Mouse (Mus musculus) G1E (cell line): ENCODE results near the gene Rgs9. TPM values are rescaled to one million over a fixed set of nuclear protein-coding genes. Genes with fewer than 3 reads are reported as not detected.

ENCODE experiments used
- ATAC-seq: 2 replicates; pipeline ENCODE4 v1.8.0; 2016; ENCODE audit warnings: mild to moderate bottlenecking; ENCODE audit not compliant: insufficient number of reproducible peaks, poor library complexity, low FRiP score, severe bottlenecking; ENCODE audit errors: extremely low read depth
- DNase-seq: peaks from one replicate; pipeline ENCODE4 v3.0.0; 2012; ENCODE audit warnings: low spot score
- H3K27me3 ChIP-seq: 2 replicates; pipeline ENCODE4 v1.6.1; 2012; ENCODE audit warnings: mild to moderate bottlenecking, low read length, inconsistent platforms; ENCODE audit not compliant: insufficient read depth
- H3K36me3 ChIP-seq: replicated peaks from 2 replicates; pipeline ENCODE3; 2012; ENCODE audit warnings: mild to moderate bottlenecking, inconsistent platforms
- H3K4me1 ChIP-seq: 2 replicates; pipeline ENCODE4 v1.6.1; 2012; ENCODE audit warnings: low read depth, low read length, inconsistent platforms, mixed read lengths; ENCODE audit not compliant: insufficient read depth
- H3K4me3 ChIP-seq: 2 replicates; pipeline ENCODE4 v1.5.1; 2012; ENCODE audit warnings: low read depth, mild to moderate bottlenecking, inconsistent platforms, low read length, moderate library complexity, mixed read lengths
- H3K9me3 ChIP-seq: replicated peaks from 2 replicates; pipeline ENCODE4 v1.6.1; 2012; ENCODE audit warnings: inconsistent platforms
- CTCF ChIP-seq: IDR thresholded peaks from 2 replicates; pipeline ENCODE4 v1.5.1; 2012; ENCODE audit warnings: low read depth, low read length, inconsistent platforms, mixed read lengths
- GATA1 ChIP-seq: IDR thresholded peaks from 2 replicates; pipeline ENCODE4 v1.6.1; 2012; ENCODE audit warnings: borderline replicate concordance, low read length, inconsistent platforms, mixed read lengths
- GATA2 ChIP-seq: IDR thresholded peaks from 2 replicates; pipeline ENCODE4 v1.6.1; 2012; ENCODE audit warnings: low read depth, low read length, inconsistent platforms, borderline replicate concordance
- POLR2AphosphoS5 ChIP-seq: IDR thresholded peaks from 2 replicates; pipeline ENCODE4 v1.6.1; 2012; ENCODE audit warnings: low read depth, low read length, inconsistent platforms; ENCODE audit not compliant: insufficient replicate concordance
- TAL1 ChIP-seq: conservative IDR thresholded peaks from 2 replicates; pipeline ENCODE4 v1.6.1; 2012; ENCODE audit warnings: low read depth, low read length, inconsistent platforms, mixed read lengths
- polyA plus RNA-seq: library from polyadenylated mRNA; stranded (reverse); fragments of >175 nt; gene quantifications from 2 replicates; pipeline ENCODE4 v1.2.3, GENCODE M21; 2012
- total RNA-seq, 2 experiments: library from RNA; stranded (forward) in 1 of 2; stranded (reverse) in 1 of 2; fragments of 200-1000 nt in 1 of 2; fragments of >200 nt in 1 of 2; fragmentation: Nextera tagmentation in 1 of 2; gene quantifications; 2 replicates each; pipeline ENCODE4 v1.2.3; 2014 to 2017

The Rgs9 gene
- total and polyA plus RNA-seq, 3 experiments = 0.22 TPM; not detected in 2

GRCm38 (mm10) chr11:109237796-109238195 is 60.1 kb downstream of the Rgs9 start:
- Histone ChIP-seq H3K4me3 (no peak overlapping the region), H3K36me3 (no peaks in the 10 kb centered on the region), H3K27me3 (no peaks in the 10 kb centered on the region), H3K9me3 (peaks cover 13% of the 10 kb centered on the region), H3K4me1 (no peaks in the 10 kb centered on the region)
- ATAC-seq = no peak
- DNase-seq = no peak
- TF ChIP-seq GATA2 (no peak), POLR2AphosphoS5 (no peak), GATA1 (no peak), TAL1 (no peak)

DNA sequence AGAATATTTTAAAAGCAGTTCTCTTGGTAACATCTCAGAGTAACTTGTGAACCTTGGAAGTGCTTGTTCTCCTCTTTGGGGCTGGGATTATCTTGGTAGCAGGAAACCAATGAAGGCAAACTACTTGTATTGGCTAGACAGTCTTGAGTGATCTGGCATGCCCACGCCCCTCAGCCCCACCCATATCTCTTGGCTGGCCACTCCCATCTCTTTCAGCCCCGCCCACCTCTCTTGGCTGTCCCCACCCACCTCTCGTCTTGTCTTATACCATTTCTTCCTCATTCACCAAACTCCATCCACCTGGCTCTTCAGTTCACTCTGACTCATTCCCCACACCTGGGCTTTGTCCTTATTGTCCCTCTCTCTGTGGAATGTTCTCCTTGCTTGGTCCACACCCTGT is 64.3 kb downstream of the Rgs9 start:
- ATAC-seq (no peak), DNase-seq (no peak)
- TF ChIP-seq GATA2 (no peak), TAL1 (no peak), GATA1 (no peak), CTCF (no peak)
- no peaks in the 10 kb centered on the region for H3K4me1 ChIP-seq
- H3K36me3 ChIP-seq = no peaks in the 10 kb centered on the region
- H3K4me3 ChIP-seq = no peak overlapping the region
- H3K9me3 ChIP-seq = peaks cover 38% of the 10 kb centered on the region
- no peaks in the 10 kb centered on the region for H3K27me3 ChIP-seq

DNA sequence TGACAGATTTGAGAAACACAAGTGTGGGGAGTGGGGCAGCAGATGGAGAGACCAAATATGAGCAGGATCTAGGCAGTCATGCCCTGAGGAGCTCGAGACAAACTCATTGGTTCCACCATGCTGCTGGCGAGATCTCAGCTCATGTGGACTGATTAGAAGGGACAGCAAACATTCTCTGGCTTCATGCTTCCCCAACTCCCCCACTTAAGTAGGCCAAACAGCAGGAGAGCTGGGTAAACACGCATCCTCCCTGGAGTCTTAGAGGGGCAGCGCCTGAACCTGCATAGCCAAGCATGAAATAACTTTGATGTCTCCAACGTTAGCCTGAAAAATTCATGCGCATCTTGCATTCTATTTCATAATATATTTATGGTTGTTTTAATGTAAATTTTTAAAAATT is 65.1 kb downstream of the Rgs9 start:
- Histone ChIP-seq H3K4me1 (no peaks in the 10 kb centered on the region), H3K4me3 (no peak overlapping the region), H3K27me3 (no peaks in the 10 kb centered on the region), H3K36me3 (no peaks in the 10 kb centered on the region), H3K9me3 (peaks cover 46% of the 10 kb centered on the region)
- no peak for DNase-seq
- no peak for ATAC-seq
- TF ChIP-seq GATA1 = no peak
- no peak for TF ChIP-seq CTCF
- TF ChIP-seq POLR2AphosphoS5 = no peak

GRCm38 (mm10) chr11:109227139-109227538 is 70.8 kb downstream of the Rgs9 start:
- H3K4me3 ChIP-seq = no peak overlapping the region
- H3K4me1 ChIP-seq = no peaks in the 10 kb centered on the region
- H3K27me3 ChIP-seq = no peaks in the 10 kb centered on the region
- ATAC-seq (no peak), DNase-seq (no peak)
- H3K9me3 ChIP-seq = peaks cover 69% of the 10 kb centered on the region
- TF ChIP-seq CTCF = no peak
- TF ChIP-seq POLR2AphosphoS5 = no peak
- TF ChIP-seq TAL1 = no peak
- TF ChIP-seq GATA2 = no peak
- no peaks in the 10 kb centered on the region for H3K36me3 ChIP-seq

DNA sequence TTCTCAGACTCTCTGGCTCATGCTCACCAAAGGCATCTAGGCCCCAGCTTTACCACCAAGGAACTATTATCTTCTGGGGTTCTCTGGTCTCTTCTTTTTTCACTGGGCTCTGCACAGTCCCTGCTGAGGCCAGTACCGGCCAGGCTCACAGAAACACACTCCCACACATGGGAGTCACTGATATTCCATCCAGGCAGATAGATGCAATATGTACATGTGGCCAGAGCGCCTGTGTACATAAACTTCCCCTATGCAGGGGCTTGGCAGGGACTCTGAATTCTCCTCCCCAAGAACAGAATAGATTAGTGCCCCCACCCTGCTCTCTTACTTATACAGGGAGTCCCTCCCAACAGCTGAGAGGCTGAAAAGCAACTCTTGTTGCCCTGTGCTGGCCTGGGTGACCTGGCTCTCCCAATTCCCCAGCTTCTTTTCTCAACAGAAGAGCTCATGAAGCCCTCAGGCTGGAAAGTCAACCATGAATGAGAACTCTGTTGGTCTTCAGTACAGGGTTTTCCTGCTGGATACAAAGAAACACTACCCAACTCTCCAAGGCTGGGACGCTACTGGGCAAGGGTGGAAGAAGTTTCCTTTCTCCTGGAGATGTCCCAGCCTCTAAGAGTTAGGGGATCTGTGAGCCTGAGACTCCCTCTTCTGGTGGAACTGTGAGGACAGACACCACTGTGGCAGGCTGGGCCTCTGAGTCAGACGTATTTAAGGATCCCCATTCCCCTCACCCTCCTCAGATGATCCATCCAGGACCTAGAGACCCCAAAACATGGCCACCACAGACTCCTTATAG is 76.5 kb downstream of the Rgs9 start:
- H3K4me1 ChIP-seq = no peaks in the 10 kb centered on the region
- DNase-seq (no peak), ATAC-seq (no peak)
- H3K27me3 ChIP-seq = no peaks in the 10 kb centered on the region
- no peaks in the 10 kb centered on the region for H3K36me3 ChIP-seq
- TF ChIP-seq POLR2AphosphoS5 (no peak), TAL1 (no peak), GATA2 (no peak), GATA1 (no peak), CTCF (no peak)
- H3K9me3 ChIP-seq = peaks cover 61% of the 10 kb centered on the region
- no peak overlapping the region for H3K4me3 ChIP-seq

DNA sequence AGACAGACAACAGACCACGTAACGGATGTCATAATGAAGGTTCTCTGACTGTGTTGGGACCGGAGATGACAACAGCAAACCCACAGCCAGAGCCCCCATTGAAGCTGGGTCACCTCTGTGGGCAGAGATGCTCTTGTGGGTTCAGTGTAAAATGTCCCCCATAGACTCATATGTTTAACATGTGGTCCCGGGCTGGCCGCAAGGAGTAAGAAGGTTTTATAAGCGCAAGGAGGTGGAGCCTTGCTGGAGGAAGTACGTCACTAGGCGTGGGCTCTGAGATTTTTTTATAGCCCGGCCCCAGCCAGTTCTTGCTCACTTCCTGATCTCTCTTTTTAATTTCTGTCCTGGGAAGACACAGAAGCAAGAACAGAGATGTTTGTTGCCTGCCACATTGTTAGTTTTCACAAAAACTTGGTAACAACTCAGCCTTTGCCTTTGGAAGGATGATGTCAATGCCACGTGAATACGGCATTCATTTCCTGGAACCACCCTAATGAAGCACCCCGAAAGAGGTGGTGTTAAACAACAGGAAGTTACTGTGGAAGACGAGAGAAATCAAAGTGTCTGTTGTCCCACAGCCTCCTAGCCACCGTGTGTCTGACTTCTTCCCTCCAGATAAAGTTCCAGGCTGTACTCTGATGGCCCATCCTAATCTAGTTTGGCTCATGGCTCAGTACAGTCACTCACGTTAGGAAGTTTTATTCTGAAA is 79.1 kb downstream of the Rgs9 start:
- DNase-seq (no peak), ATAC-seq (no peak)
- peaks cover 52% of the 10 kb centered on the region for H3K9me3 ChIP-seq
- no peaks in the 10 kb centered on the region for H3K36me3 ChIP-seq
- TF ChIP-seq POLR2AphosphoS5 (no peak), GATA1 (no peak), CTCF (no peak), TAL1 (no peak), GATA2 (no peak)
- H3K4me3 ChIP-seq = no peak overlapping the region
- H3K4me1 ChIP-seq = no peaks in the 10 kb centered on the region
- no peaks in the 10 kb centered on the region for H3K27me3 ChIP-seq
